Mouse (Mus musculus) CH12.LX (cell line): ENCODE results near the gene D630003M21Rik.

Experiments used
- CTCF ChIP-seq, 2 experiments: IDR thresholded peaks in 1 of 2; conservative IDR thresholded peaks in 1 of 2; 2 replicates each; pipeline ENCODE4 v1.5.1; 2011 to 2012; ENCODE audit warnings: low read depth in 2 of 2, low read length in 2 of 2, improper control_type of control experiment in 1 of 2, inconsistent platforms in 1 of 2, mild to moderate bottlenecking in 1 of 2, moderate library complexity in 1 of 2
- E2F4 ChIP-seq: IDR thresholded peaks from 2 replicates; pipeline ENCODE4 v1.6.1; 2011; ENCODE audit warnings: low read depth, low read length, improper control_type of control experiment; ENCODE audit not compliant: insufficient replicate concordance
- EP300 ChIP-seq: IDR thresholded peaks from 2 replicates; pipeline ENCODE4 v1.6.1; 2011; ENCODE audit warnings: low read length, improper control_type of control experiment
- JUND ChIP-seq: conservative IDR thresholded peaks from 2 replicates; pipeline ENCODE4 v1.6.1; 2011; ENCODE audit warnings: low read depth, low read length, improper control_type of control experiment
- KAT2A ChIP-seq: IDR thresholded peaks from 2 replicates; pipeline ENCODE4 v1.6.1; 2012; ENCODE audit warnings: low read length, improper control_type of control experiment, inconsistent platforms; ENCODE audit not compliant: insufficient replicate concordance
- MAFK ChIP-seq: IDR thresholded peaks from 2 replicates; pipeline ENCODE4 v1.6.1; 2011; ENCODE audit warnings: low read length, improper control_type of control experiment; ENCODE audit not compliant: insufficient replicate concordance
- MAX ChIP-seq: IDR thresholded peaks from 2 replicates; pipeline ENCODE4 v1.6.1; 2011; ENCODE audit warnings: low read length, improper control_type of control experiment
- MXI1 ChIP-seq: IDR thresholded peaks from 2 replicates; pipeline ENCODE4 v1.6.1; 2011; ENCODE audit warnings: mild to moderate bottlenecking, low read depth, low read length, improper control_type of control experiment
- NRF1 ChIP-seq: IDR thresholded peaks from 2 replicates; pipeline ENCODE4 v1.6.1; 2014; ENCODE audit warnings: low read depth, mild to moderate bottlenecking, inconsistent platforms, low read length, improper control_type of control experiment, moderate library complexity
- POLR2A ChIP-seq: IDR thresholded peaks from 2 replicates; pipeline ENCODE4 v1.6.1; 2011; ENCODE audit warnings: low read depth, mild to moderate bottlenecking, improper control_type of control experiment, low read length
- POLR2AphosphoS2 ChIP-seq: IDR thresholded peaks from 2 replicates; pipeline ENCODE4 v1.6.1; 2011; ENCODE audit warnings: low read depth, low read length, improper control_type of control experiment
- USF1 ChIP-seq: IDR thresholded peaks from 2 replicates; pipeline ENCODE4 v1.6.1; 2014; ENCODE audit warnings: low read depth, mild to moderate bottlenecking, inconsistent platforms, low read length, improper control_type of control experiment
- ZMIZ1 ChIP-seq: IDR thresholded peaks from 2 replicates; pipeline ENCODE4 v1.6.1; 2012; ENCODE audit warnings: low read depth, mild to moderate bottlenecking, inconsistent platforms, low read length, improper control_type of control experiment

GRCm38 (mm10) chr2:158186206-158186871, 42.7 kb downstream of the D630003M21Rik start:
- TF ChIP-seq POLR2A (no peak), EP300 (no peak), MAFK (no peak), ZMIZ1 (no peak), CTCF (conservative IDR thresholded peaks at IDR 0.05 in 1 of 2, IDR thresholded peaks at IDR 0.05 in 1 of 2; ENCODE audit: low read depth in 2 of 2, low read length in 2 of 2) (no peak), USF1 (no peak), POLR2AphosphoS2 (no peak), JUND (no peak), KAT2A (no peak), MXI1 (no peak), MAX (no peak), E2F4 (no peak), NRF1 (no peak)
